ENCODE assay signal across 4 mouse cellular contexts in genomic region chr14:26197851-26198250, GRCm38 (mm10). TPM values are rescaled to one million over a fixed set of nuclear protein-coding genes. Genes with fewer than 3 reads are reported as not detected.
"Had no signal": no experiment of that assay in that cellular context is flagged by ENCODE, and none has a peak within 500 bp of the region (broad histone marks: within the 10 kb centered on the region; RNA-seq: fewer than 3 reads in every experiment).

No protein-coding gene starts in this region.

RNA-seq across cellular contexts. Expression of gene Plac9b, which starts 15.6 kb away (rescaled TPM):
- polyA plus RNA-seq: inflammation-experienced regulatory T-cells, adult 6 months had no signal

RNA-seq across cellular contexts. Expression of gene Duxbl3, which starts 59.9 kb away (rescaled TPM):
- polyA plus RNA-seq: heart, embryonic 10.5 days; inflammation-experienced regulatory T-cells, adult 6 months; kidney, adult 2 months; kidney, embryonic 14.5 days had no signal
